Mouse (Mus musculus) kidney, postnatal 14 days (tissue): ENCODE measurements around the gene Wdr26.
A peak's percentile ranks its signal among the peaks of the same experiment; 100 is the strongest.

Experiments used
- DNase-seq: peaks from one replicate; pipeline ENCODE4 v3.0.0; 2022; ENCODE audit warnings: mixed read lengths

Gene Wdr26

DNA sequence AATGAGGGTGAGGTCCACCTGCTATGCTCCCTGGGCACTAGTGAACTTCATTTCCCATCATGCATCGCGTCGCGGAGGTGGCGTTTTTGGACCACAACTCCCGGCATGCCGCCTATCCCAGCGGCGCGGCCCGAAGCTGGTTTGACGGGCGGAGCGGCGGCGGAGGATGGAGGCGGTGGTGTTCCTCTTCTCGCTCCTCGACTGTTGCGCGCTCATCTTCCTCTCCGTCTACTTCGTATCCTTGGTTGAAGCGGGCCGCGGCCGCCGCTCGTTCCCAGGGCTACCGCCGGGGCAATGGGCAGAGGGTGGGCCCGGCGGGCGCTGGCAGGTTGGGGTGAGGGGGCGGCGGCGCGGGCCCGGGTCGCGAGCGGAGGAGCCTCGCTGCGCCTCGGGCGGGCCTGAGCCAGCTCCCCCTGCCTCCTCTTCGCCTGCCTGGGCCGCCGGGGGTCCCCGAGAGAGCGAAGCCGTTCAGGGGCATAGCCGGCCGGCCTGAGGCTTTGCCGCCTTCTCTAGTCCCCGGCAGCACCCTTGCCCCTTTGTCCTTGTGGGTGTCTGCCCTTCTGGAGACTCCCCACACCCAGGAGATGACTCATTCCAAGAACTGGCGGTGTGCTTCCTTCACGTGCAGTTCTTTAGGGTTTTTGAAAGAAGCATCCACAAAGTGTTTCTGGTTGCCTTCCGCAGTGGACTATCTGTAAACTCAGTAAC lies 60.8 kb downstream of the Wdr26 start:
- DNase-seq = peak; percentile 94

DNA sequence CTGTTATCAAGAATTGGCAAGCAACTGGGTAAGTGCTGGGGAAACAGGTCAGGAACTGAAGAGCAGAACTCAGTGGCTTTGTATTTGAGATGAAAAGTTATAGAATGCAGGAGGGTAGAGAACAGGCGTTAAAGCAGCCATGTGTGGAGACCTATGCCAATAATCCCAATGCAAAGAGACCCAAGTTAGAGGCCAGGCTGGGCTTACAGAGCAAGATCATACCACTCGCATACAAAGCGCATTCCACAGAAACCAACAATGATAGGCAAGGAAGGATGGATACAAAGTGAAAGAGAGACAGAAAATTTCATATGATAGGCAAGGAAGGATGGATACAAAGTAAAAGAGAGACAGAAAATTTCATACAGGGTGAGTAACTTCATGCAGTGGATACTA lies 61.4 kb downstream of the Wdr26 start:
- no peak for DNase-seq

DNA sequence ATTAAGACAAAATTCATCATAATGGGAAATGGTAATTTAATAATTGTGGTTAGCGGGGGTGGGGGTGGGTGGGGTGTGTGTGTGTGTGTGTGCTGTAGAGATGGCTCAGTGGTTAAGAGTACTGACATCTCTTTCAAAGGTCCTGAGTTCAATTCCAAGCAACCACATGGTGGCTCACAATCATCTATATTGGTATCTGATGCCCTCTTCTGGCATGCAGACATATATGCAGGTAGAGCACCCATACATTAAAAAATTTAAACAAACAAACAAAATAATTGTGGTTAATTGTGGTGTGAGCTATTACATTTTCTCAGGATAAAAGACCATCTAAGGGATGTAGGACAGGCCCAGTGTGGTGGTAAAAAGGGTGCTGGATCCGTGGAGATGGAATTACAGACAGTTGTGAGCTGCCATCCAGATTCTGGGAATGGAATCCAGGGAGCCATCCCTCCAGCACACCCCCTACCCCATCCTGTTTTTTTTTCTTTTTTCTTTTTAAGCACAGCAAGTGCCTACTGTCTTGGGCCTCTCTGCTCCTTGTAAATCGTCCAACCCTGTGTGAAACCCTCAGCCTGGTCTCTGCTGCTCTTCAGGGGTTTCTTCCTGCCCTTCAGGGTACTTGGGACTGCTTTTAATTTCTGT lies 62.3 kb downstream of the Wdr26 start:
- DNase-seq = no peak

DNA sequence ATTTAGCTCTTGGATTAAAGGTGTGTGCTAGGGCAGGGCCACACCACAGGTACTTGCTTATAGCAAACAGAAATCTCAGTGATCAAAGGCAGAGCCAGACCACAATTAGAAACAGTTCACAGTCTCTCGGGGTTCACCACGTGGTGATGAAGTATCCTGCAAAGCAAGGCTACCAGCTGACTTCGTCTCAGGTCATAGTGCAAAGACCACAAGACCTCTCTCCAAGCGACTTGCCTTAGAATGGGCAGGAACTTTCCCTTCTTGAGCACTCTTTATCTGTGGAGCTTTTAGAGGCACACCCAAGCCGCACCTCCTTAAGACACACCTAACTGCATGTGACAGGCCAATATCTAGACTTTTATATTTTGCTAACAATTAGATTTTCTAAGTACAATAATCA lies 63.3 kb downstream of the Wdr26 start:
- DNase-seq = peak; percentile 53

DNA sequence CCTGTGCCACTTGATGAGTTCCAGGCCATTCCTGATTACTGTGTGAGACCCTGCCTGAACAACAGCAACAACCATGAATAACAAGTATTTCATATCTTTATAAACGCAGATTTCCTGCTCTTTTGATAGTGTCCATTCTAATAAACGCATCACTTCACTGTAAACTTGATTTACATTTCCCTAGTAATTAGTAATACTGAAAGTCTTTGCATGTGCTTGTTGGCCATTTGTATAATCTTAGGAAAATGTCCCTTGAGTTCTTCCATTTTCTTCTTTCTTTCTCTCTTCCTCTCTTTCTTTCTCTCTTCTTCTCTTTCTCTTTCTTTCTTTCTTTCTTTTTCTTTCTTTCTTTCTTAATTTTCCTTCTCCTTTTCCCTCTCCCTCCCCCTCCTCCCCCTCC lies 65.6 kb downstream of the Wdr26 start:
- no peak for DNase-seq

DNA sequence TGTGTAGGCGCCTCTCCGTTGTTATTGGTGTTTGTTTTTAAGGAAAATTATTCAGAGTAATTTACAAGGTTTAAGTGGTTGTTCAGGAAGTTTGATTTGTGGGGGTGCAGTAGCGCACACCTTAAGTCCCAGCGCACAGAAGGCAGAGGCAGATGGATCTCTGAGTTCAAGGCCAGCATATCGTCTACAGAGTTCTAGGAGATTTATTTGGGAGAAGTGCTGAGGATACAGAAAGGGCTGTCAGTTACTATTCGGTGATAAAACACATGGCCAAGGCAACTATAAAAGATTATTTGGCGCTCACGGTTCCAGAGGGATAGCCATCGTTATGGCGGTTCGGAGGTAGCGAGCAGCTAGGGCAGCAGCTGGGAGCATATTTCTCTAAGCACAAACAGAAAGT lies 66.8 kb downstream of the Wdr26 start:
- DNase-seq = no peak

DNA sequence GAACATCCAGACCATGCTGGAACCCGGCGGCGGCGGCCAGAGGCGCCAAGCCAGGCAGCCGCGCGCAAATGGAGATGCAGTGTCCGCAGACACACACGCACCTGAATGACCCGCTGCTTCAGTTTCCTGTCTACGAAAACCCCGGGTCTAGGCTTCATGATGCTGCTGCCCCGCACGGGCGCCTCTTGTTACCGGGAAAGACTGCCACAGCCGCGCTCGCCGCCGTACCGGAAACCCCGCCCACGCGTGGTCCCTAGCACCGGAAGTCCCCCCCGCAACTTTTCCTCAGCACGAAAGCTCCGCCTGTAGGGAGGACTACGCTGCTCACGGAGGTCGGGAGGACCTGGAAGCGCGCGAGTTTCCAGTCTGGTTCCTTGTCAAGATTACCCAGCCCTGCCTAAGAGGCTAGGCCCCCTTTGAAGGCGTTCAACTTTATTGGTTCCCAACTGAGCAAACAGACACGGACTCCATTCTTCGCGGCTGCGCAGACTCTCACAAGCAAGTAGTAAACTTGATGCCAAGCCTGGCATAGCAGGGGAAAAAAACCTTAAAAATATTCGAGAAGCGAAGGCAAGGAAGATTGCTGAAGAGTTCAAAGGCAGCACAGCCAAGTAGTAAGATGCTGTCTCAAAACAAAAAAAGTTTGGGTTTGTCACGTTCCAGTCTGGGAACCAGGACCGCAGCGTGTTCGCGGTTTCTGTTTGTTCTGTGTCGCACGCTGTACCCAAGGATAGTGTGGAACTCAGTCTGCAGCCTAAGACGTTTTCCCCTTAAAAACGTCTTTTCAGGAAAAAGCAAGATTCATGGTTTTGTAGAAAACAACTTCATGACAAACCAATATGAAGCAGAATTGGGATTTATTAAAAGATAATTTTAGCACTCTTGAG lies 67.6 kb downstream of the Wdr26 start, which contains the start of the genes Nvl and Cnih4:
TSS of gene Nvl (minus strand) at position 255 of the 887 bp plus-strand sequence.
TSS of gene Cnih4 (plus strand) at position 744 of the 887 bp plus-strand sequence.
- peak; percentile 95 for DNase-seq

DNA sequence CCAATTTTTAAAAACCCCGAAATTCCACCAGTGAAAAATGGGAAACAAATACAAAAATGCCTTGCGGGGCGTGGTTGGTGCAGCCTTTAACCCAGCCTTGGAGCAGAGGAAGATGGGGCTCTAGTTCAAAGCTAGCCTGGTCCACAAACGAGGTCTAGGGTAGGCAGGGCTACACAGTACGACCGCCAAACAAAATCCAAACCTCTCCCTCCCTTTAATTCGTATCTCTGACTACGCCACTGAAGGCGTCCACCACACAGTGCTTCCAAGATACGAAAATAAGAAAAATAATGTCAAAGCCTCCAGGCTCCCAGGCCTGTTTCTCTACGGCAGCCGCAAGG lies 68.2 kb downstream of the Wdr26 start:
- DNase-seq = no peak

DNA sequence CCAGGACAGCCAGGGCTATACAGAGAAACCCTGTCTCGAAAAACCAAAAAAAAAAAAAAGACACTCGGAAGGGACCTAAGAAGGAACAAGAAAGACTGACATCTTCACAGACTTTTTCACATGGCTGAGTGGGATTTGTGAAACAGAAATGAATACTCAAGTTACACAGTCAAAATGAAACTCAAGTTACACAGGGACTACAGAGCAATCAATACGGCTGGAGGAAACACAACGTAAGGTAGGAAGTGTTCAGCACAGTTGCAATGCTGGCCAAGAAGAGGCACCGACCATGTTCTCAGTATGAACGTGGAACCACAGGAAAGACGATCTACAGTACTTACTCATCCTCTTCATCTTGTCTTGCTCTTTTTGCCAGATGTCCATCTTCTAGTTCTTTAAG lies 73.1 kb downstream of the Wdr26 start:
- no peak for DNase-seq

DNA sequence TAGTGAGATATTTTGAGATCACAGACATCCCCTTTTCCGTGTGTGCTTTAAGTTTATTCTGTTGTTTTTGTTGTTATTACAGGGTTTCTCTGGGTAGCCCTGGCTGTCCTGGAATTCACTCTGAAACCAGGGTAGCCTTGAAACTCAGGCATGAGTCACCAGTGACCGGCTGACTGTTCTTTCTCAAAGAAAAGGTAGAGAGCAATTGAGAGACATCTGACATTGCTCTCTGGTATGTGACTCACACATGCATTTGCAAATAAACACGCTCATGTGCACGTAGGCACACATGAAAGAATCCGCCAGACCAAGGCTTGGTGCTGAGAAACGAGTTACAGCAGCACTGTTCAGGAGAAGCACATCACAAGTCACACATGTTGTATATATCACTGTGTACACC lies 79.9 kb downstream of the Wdr26 start:
- no peak for DNase-seq

DNA sequence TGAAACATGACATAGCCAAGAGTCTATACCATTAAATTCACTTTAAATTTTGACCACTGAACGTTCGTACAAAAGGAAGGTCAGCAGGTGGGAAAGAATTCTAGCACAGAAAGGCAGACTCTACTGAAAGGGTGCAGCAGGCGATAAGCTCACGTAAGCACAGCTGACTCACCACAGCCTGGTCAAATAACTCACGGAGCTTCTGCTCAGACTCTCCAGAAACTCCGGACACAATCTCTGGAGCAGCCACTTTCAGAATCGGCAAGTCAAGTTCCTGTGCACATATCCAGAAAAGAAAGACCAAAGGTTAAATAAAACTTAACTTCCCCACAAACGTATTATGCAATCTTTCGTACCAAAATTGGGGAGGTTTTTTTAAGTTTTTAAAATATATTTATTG lies 85.0 kb downstream of the Wdr26 start:
- DNase-seq = no peak

DNA sequence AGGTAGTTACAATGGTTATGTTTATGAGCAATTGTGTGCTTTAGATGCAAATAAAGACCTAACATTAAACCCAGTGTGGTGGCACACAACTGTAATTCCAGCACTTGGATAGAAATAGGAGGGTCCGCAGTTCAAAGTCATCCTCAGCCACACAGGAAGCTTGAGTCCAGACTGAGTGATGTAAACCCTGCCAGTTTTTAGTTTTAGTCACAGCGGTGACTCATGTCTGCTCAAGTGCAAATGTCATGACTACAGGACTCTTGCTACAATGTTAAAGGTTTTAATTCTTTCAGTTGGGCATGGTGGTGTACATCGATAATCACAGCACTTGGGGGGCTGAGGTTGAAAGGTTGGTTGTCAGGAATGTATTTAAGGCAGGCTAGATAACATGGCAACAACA lies 85.9 kb downstream of the Wdr26 start:
- no peak for DNase-seq

DNA sequence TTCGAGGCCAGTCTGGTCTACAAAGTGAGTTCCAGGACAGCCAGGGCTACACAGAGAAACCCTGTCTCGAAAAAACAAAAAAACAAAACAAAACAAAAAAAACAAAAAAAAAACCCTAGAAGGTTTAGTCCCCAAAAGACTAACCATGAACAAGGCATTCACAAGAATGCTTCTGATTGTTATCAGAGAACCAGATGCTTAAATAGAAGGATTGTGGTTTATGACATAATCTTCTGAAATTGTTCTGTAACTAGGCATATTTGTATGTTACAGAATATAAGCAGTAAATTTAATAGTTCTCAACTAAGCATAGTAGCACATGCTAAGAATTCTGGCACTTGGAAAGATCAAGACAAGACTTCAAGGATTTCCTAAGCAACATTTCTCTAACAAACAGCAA lies 87.7 kb downstream of the Wdr26 start:
- DNase-seq = no peak
